Mouse (Mus musculus) Muller cell, postnatal 12 days (primary cell): ENCODE measurements around the gene Radil.

ENCODE experiments used
- DNase-seq: peaks from one replicate; pipeline ENCODE4 v3.0.0-alpha.2; 2015; ENCODE audit errors: inconsistent ontology term

Radil gene

DNA sequence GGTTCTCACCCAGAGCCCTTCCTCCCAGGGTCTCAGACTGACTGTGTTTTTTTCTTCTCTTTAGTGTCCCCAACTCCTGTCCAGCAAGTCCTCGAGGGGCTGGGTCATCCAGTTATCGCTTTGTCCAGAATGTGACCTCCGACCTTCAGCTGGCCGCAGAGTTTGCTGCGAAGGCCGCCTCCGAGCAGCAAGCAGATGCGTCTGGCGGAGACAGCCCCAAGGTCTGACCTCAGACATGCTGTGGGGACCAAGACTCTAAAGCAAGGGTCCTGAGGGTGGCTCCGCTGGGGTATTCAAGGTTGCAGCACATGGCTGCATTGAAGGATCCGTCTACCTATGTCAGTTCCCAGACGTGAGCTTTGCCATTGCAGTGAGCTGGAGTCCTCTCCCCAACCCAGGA, 102.3 kb downstream of the Radil start:
- no peak for DNase-seq

DNA sequence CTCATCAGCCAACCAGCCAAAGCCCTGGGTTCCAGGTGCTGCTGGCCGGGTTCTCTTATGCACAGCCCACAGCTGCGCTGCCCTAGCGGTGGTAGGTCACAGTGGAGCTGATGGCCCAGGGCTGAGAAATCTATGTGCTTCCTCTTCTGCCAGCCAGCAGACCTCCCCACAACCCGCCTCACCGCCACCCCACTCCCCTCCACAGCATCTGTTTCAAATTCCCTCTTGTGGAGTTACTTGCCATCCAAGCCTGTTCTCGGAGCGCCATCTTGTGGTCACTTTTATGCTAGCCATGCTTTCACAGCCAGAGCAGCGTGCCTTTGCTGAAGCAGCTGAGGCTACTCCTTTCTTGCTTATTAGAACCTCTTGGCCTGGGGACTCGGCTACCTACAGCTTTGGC, 102.8 kb downstream of the Radil start:
- peak; percentile 86 for DNase-seq

DNA sequence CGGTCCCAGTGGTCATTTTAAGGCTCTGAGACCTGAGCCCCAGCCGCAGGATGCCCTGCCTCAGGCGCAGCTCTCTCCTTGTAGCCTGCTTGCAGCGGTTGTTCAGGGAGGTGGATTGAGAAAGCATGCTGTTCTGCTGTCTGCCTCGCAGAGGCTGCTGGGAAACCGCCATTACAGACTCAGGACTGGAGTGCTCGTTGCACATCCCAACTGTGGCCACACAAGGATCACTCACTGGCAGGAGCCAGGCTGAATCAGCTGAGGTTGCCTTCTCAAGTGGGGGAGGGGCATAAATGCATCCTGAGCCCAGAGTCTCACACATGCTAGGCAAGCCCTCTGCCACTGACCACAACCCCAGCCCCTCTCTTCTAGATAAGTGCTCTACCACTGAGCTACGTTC, 105.2 kb downstream of the Radil start:
- no peak for DNase-seq

DNA sequence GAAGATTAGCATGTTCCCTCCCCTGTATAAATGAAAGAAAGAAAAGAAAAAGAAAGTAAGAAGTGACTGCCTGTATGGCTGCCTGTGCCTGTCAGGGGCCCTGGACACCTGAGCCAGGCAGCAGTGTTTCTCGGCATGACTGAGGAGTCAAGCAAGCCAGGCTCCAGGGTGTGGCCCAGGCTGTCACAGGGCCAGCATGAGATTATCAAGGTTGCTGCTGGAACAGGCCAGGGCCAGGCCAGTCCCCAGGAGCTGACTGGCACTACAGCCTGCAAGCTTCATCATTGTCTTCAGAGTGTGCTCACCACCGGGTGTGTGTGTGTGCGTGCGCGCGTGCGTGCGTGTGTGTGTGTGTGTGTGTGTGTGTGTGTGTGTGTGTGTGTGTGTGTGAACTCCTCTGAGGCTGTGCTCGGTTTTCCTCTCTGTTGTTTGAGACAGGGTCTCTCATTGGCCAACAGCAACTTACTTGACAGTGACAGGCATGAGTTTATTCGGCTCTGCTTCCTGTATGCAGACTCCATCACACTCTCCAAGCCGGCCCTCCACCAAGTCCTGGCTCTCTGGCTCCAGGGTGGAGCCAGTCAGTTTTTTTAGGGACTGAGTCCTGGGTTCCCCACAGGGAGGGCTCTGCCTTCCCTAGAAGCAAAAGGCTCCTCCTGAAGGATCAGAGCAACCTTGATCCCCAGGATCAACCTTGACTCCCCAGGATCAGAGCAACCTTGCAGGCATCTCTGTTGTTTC, 105.9 kb downstream of the Radil start:
- DNase-seq, result no peak

DNA sequence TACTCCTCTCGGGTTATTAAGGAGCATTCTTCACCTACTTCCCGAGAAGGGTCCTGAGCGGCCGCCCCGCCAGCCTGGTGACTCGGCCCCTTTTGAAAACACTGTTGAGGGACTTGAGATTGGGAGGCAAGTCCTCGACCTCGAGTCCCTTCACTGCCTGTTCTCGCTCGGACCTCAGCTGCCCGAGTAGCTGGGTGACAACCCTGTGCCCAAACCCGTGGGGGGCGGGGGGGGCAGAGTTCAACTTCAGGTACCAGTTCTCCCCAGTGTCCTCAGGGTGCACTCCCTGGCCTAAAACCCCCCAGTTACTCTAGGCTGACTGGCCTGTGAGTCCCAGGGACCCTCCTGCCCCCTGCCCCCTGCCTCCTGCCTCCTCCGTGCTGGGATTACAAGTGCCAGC, 106.9 kb downstream of the Radil start:
- DNase-seq, result no peak

DNA sequence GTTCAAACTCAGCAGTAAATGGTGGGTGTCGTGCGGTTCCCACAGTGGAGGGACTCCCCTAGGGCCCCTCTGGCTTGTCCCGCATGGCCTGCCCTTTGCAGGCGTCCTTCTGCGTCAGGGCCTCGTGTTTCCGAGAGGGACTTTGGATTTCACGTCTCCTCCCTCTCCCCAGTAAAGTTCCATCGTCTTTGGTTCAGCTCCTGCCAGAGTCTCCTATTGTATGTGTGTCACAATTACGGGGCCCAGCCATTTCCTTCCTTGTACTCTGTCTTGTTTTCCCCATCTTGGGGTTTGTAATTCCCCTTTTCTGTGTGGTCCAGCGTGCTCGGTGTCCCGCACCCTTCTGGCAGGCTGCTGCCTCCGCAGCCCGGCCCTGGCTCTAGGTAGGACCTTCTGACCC, 107.4 kb downstream of the Radil start:
- DNase-seq, result no peak

DNA sequence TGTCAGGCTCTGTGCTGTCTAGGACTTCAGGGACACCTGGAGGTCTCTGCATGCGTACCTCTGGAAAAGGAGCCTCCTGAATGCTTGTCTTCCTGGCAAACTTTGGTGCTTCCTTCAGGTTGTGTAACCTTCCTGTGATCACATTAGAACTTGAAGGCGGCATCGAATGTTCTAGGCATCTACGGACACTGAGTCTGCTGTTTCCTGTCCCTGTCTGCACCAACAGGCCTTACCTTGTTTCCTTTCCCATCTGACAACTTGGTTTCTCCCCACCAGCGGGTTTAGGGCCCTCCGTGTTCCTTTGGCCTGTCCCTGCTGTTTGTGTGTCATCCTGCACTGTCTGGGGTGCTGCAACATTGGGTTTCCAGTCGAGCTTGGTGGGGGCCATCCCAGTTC, 108.9 kb downstream of the Radil start:
- no peak for DNase-seq

DNA sequence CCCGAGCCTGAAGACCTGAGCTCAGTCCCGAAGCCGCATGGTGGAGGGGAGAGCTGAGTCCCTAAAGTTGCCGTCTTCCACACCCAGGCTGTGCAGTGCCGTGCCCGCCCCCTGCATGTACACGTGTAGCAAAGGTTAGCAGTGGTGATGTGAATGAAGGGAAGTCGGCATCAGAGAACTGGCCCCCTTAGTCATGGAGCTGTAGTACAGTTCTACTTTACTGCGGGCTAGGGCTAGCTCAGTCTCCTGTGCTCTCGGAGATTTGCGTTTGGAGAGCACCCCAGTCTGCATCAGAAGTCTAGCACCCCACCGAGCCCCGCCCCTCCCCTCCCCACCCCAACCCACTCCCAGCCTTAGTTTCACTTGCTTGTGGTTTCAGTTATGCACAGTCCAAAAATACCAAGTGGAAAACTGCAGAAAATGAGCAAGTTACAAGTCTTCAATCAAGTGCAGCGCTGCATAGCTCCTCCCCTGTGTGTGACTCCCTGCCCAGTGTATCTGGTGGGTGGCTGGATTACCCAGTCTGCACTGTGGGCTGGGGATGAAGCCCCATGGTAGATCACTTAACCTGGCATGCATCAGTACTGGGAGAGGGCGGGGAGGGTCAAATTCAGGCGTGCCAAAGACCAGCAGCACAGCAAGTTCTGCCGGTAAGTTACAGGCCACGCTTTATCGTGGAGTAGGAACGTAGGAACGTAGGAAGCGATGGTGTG, 109.4 kb downstream of the Radil start:
- DNase-seq, result no peak

DNA sequence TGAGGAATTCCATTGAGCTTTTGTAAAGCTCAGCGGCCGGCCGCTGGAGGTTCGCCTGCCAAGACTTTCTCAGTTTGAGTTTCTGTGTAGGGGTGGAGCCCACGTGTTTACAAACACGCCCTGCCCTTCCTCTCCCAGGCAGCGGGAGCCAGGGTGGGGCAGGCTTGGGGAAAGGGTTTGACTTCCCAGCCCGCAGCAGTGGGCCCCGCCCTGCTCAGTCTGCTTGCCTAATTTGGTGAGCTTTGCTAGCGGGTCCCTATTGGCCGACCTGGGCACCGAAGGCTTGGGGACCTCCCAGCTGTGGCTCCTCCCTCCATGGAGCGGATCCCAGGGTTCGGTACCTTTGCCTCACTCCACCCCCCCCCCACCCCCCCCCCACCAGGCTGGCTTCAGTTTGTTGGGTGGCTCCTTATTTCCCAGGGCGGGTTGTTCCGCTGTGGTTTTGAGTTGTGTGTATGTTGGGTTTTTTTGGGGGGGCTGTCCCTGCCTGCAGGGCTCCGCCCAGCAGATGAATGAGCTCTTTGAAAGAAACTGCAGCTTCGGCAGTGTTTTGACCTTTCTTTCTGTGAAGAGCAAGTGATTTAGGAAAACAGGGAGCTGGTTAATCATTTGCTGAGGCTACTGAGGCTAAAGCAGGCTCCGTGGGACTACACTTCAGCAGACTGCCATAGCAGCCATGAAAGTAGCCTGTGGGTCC, 110.3 kb downstream of the Radil start:
- DNase-seq, result peak; percentile 99

DNA sequence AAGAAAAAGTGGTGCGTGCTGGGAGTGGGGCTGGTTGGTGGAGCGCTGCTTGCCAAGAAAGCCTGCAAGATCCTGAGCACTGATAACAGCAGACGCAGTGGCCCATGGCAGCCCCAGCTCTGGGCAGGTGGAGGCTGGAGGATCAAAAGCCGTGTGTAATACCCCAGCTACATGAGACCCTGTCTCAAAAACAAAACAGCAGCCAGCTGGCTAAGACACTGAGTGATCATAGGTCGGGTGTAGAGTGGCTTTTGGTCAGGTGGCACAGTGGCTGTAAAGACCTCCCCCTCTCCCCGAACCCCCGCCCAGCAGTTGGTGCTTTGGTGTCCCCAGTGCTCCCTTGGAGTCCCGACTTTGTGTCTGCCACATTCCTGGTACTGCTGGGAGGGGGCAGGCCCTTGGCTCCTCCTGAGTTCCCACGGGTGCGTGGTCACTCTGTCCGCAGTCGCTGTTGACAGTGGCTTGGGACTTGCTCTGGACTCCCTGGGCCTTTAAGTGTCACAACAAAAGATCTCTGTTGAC, 110.9 kb downstream of the Radil start:
- no peak for DNase-seq

DNA sequence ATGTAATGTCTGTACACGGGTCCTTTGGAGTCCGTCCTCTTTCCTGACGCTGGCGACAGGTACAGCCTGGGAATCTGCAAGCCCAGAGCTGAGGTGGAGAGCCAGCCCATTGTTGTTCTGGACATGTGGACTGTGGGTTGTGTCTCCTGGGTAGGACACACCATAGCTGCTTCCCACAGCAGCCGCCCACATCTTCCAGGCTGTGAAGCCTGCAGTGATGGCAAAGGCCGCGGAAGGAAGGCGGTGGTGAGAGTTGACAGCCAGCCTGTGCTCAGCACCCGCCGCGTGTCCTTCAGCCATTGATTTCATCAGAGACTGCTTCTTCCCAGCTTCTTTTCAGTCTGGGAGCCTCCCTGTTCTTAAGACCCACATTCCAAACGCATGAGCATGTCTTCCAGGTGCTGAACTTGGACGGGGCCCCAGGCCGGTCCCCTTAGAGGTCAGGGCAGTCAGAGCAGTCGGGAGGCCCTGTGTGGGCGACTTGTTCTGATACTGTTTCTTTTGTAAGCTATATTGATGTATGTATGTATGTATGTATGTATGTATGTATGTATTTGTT, 112.4 kb downstream of the Radil start:
- no peak for DNase-seq

DNA sequence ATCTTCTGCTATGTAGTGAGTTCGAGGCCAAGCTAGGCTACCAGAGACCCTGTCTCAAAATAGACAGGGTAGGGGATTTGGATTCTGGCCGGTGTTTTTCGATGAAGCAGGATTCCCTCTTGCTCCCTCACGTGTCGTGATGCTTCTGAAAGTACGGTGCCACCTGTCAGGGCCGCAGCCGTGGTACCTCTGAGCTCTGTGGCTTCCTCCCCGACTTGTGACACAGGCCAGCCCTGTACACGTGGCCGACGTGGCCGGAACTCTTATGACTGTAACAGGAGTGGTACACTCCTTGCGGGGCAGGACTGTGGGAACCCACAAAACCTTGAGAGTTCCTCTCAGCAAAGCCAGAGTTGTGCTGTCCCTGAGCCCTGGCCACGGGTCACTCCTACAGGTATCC, 115.2 kb downstream of the Radil start:
- DNase-seq, result no peak
